Mouse (Mus musculus) cortical plate, adult 2 months (tissue): ENCODE results near the gene Myef2.

Source experiments
- CTCF ChIP-seq: fragments of 200-500 bp; IDR thresholded peaks from 2 replicates; pipeline ENCODE4 v1.5.1; 2011; ENCODE audit warnings: mild to moderate bottlenecking, control low read depth, low read length; ENCODE audit not compliant: insufficient read depth; ENCODE audit errors: extremely low read depth
- POLR2A ChIP-seq: fragments of 200-500 bp; IDR thresholded peaks from 2 replicates; pipeline ENCODE4 v1.6.1; 2011; ENCODE audit warnings: mild to moderate bottlenecking, low read length, control low read depth; ENCODE audit not compliant: insufficient read depth; ENCODE audit errors: extremely low read depth

DNA sequence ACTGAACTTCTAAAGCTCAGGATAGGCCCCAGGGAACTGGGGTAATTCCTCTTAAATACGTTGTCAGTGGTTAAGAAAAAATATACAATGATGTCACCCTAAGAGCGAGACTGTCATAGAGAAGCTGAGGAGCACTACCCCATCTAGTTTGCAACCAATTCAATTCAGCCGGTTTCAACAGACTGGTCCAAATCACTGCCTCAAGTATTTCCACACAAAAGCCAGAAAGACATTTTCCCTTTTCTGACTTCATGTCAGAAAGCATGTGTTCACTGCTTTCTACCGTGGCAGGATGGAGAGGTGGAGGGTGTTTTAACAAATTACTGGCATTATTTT is 1.2 kb downstream of the Myef2 start:
- TF ChIP-seq CTCF = no peak
- no peak for TF ChIP-seq POLR2A
